Mouse (Mus musculus) T-helper 2 cell (primary cell): ENCODE measurements around the gene Vmp1.

Experiments
- in situ Hi-C: fragments of 300-600 bp; cut with MboI, MseI; formaldehyde crosslinking; loops from one replicate; pipeline ENCODE4 v1.15.1; 2025; ENCODE audit warnings: high pct_unique_total_duplicates

Gene Vmp1

DNA sequence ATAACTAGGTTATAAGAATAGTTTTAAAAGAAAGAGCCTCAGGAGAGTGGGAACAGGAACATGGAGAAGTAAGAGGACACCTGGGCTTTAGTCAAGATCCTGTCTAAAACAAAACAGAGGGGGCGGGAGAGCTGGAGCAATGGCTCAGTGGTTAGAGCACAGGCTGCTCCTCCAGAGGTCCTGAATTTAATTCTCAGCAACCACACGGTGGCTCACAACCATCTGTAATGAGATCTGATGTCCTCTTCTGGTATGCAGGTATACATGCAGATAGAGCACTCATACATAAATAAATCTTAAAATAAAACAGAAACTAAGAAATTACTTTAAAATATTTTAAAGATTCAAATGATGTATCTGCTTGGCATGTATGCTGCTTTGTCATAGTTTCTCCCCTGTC lies 111.0 kb downstream of the Vmp1 start:
- in situ Hi-C loops, result loop anchor here (10.0 to 25.0 kb wide), 3 partner anchors 440 to 1628 kb away; no protein-coding TSS in a partner anchor

DNA sequence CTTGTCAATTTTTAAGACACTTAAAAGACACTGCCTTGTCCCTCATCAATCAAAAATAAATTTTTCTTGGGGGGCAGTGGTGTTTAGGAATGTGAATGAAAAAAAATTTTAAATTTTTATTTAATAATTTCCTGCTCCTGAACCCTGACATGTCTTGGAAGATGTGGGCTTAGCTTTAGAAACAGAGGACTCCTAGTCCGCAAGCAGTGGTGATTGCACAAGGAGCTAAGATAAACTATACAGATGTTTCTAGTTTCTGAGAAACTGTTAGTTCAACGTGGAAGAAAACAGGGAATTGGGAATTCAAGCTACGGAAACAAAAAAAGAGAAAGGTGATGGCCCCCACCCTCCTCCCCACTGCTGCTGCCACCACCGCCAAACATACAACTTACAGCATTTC lies 111.8 kb downstream of the Vmp1 start:
- in situ Hi-C loops, result loop anchor here (10.0 to 25.0 kb wide), 3 partner anchors 440 to 1627 kb away; no protein-coding TSS in a partner anchor

DNA sequence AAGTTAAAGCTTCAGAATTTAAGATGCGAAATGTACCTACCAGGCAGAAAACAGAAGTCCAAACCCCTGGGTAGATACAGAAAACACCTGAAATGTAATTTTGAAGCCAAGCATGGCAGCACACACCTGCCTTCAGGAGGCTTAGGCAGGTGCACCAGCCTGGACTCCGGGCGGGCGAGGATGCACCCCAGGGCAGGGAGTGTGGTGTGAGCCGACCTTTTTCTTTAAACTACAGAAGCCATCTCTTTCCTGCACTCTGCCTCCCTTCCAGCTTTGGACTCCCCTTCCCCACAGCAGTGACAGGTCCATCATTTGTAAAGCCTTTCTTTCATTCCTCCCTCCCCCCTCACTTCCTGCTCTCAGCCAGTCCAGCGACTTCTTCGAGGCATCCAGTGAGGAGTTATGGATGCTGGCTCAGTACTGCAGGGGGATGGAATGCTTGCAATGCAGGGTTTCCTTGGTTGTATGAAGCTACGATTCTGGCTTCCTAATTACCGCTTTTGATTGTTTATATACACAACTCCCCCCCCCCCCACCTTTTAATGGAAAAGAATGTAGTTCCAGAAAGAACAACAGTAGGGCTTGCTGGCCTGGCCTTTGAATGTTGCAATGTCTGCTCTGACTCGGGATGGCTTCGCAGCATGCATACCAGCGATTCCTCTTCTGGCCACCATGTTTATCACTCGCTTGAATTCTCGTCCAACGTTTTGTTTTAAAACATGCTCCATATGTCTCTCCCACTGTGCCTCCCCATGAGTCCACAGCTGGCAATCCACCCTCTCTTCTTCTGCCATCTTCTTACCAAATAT lies 112.4 kb downstream of the Vmp1 start:
- in situ Hi-C loops, result loop anchor here (10.0 to 25.0 kb wide), 3 partner anchors 441 to 1626 kb away; no protein-coding TSS in a partner anchor

DNA sequence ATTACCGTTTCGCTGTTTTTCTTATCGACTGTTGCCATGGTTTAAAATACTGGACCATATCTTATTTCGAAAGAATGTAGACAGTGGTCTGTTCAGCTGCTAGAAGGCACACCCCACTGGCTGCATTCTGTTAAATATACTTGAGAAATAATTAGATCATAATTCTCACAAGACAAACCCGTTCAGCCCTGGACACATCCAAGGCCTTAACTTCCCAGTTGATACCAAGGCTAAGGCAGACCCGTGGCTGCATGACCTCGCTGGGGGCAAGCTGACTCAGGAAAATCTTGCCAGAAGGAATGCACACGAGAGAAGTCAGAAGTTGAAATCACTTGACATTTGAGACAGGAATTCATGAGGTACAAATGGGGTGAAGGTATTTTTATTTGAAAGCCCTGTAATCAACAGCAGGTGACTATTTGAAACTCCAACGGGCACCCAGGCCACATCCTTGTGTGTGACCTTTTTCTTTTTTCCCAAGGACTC lies 113.3 kb downstream of the Vmp1 start:
- in situ Hi-C loops, result loop anchor here (10.0 to 25.0 kb wide), 3 partner anchors 442 to 1626 kb away; no protein-coding TSS in a partner anchor

DNA sequence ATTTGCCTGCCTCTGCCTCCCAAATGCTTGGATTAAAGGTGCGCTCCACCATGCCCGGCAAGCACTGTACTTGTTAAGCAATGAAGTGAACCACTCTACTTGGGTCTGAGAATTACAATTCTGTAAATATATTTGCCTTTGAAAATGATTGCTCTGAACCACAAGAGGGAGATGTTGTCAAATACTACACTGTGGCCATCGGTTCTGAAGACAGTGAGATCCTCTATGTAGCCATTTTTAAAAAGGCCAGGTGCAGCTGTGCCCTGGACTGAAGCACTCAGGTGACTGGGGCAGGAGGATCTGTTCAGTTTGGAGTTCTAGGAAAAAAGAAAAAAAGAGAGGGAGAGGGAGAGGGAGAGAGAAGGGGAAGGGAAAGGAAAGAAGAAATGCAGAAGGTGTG lies 115.2 kb downstream of the Vmp1 start:
- in situ Hi-C loops, result loop anchor here (5.0 to 25.0 kb wide), 2 partner anchors 89 to 444 kb away; no protein-coding TSS in a partner anchor

DNA sequence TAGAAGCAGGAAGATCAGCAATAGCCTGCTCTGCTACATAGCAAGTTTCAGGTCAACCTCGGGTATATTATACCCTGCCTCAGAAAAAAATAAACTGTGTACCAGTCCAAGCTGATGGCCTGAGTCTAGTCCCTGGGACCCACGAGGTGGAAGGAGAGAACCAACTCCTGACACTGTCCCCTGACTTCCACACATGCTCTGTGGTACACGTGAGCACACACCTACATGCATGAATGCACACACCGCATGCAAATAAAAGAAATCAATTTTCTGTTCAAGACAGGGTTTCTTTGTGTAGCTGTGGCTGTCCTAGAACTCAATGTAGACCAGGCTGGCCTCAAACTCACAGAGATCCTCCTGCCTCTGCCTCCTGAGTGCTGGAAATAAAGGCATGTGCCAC lies 125.4 kb downstream of the Vmp1 start:
- in situ Hi-C loops, result loop anchor here (25.0 kb wide), 1 partner anchor 454 kb away; no protein-coding TSS in a partner anchor

DNA sequence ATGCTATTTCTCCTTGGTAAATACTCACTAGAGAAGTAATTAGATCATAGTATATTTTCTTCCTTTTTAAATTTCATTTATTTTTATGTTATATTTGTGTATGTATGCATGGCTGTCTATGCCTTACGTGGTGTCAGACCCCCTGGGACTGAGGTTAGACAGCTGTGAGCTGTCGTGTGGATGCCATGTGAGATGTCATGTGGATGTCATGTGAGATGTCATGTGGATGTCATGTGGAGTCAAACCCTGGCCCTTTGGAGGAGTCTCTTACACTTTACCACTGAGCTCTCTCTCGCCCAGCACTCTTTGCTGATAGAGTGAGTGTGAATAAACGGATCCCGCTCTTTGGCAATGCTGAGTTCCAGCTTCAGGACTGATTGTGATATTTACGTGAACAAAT lies 130.1 kb downstream of the Vmp1 start:
- in situ Hi-C loops, result loop anchor here (25.0 kb wide), 1 partner anchor 459 kb away; no protein-coding TSS in a partner anchor

DNA sequence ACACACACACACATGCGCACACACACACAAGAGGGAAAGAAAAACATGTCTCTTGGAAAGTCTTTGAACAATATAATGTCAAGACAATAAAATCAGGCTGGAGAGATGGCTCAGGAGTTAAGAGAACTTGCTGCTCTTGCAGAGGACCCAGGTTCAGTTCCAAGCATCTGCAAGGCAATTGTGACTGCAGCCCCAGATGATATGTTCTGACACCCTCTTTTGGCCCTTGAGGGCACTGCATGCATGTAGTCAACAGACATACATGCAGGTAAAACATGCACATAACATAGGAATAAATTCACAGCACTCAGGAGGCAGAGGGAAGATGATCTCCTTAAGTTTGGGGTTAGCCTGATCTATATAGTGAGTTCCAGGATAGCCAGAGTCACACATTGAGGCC lies 136.2 kb downstream of the Vmp1 start:
- in situ Hi-C loops, result no loop called here

DNA sequence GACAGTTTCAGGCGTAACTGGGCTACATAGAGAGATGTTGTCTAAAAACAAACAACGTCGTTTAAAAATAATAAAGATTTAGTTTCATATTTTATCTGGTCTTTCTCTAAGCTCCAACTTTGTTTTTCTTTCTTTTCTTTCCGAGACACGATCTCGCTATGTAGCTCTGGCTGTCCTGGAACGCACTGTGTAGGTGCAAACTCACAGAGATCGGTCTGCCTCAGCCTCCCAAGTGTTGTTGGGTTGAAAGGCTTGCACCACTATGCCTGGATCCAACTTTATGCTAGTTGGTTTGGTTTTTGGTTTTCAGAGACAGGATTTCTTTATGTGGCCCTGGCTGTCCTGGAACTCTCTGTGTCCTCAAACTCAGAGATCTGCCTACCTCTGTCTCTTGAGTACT lies 138.1 kb downstream of the Vmp1 start:
- in situ Hi-C loops, result no loop called here

DNA sequence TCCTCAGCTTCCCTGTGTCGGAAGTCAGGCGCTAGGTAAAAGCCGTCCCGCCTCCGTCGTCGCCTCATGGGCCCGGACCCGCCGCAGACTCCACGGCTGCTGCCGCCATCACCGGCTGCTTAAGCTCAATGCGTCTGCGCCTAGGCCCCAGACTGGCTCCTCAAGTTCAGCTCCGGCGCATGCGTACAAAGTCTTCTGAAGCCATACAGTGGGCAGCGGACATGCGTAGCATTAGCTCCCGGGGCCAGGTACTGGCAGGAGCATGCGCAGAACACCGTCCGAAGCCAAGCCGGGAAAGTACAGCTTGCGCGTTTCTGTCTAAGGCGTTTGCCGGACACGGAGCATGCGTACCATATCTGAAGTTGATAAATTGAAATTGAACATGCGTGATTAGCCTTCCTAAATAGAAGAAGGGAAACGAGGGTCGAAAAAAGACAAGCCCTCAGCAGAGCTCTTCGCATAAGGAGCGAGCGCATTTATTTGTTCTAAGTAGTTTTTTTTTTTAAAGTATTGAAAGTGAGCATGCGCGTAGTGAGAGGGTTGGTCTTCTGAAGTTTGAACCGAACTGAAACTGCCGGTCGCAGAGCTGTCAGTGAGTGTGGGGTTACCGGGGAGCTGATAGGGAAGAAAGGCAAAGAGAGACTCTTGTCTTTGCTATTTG lies 138.9 kb downstream of the Vmp1 start, which contains the start of the genes Rps6kb1 and Tubd1:
Gene Rps6kb1 (minus strand): TSS at position 167 of the 661 bp plus-strand sequence.
Gene Tubd1 (plus strand): TSS at position 353 of the 661 bp plus-strand sequence.
- in situ Hi-C loops, result no loop called here

DNA sequence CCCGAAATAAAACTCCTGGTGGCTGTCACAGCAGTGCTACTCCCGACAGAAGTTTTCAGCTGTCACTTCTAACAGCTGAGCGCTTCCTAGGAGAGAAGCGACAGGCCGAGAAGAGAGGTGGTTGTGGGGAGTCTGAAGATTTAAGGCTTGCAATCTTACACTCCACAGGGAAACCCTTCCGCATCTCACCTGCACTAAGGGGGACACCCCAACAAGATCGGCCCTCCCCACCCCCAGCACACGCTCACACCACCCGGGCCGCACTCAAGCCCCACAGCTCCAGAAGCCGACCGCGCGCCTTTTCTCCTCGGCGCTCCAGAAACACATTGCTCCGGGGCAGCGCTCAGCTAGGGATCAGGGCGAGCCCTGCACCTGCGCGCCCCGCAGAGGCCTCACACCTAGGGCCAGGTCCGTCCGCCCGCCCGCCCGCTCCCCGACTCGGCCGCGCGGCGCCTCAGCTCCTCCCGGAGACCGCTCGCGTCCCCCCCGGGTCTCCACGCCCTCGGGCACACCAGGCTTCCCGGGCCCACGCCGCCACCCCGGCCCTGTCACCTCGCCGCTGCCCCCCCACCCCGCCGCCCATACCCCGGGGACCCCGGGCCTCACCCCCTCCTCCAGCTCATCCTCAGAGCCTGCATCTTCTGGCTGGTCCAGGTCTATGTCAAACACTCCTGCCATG lies 139.5 kb downstream of the Vmp1 start:
- in situ Hi-C loops, result no loop called here

DNA sequence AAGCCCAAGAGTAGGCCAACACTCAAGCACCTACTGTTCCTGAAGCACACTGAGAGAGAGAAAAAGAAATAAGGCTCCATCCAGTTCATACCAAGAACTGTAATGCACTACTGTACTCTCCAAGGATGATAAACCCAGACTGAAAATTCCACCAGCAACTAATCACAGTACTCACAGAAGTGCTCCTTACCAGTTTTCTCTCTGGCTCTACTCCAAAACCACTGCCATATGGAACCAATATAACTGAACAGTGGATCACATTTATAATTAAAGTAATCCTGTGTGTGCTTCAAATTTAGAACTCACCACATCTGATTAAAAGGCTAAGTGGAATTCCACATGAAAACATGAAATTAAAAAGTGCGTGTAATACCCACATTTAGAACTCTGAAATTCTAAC lies 140.8 kb downstream of the Vmp1 start:
- in situ Hi-C loops, result no loop called here

DNA sequence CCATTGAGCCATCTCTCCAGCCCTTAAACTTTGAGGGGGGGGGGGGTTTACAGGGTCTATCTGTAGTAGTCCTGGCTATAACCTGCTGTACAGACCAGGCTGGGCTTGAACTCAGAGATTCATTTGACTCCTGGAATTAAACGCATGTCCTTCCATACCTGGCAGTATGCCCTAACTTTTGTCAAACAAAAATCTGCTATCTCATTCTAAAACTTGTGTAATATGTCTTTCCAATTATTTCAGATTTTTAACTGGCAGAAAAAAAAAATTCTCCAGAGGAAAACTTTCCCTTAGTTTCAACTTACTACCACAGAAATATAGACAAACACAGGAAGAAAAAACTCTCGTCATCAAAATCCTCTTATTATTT lies 143.2 kb downstream of the Vmp1 start:
- in situ Hi-C loops, result no loop called here

DNA sequence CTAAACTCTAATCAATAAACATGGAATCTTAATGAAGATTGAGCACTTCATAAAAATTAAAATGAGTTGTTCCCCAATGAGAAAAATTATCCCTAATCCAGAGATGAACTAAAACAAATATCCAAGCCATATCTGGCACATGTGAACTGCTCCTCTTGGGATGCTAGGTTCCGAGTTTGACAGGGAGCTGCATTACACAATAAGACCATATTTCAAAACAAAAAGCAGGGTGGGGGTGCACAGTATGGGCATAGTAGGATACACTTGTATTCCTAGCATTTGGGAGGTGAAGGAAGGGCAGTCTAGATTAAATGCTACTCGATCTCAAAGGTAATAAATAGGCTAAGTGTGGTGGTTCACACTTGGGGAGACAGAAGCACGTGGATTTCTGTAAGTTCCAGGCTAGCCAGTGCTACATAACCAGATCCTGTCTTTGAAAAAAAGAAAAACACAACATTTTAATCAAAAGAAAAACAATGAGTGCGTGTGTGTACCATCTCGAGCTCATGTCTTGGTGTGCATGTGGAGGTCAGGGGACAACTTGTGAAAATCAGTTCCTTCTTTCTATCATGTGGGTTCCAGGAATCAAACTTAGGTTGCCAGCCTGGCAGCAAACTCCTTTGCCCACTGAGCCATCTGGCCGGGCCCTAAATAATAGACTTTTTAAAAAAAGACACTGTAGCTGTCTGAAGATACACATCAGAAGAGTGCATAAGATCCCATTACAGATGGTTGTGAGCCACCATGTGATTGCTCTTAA lies 143.7 kb downstream of the Vmp1 start:
- in situ Hi-C loops, result no loop called here

DNA sequence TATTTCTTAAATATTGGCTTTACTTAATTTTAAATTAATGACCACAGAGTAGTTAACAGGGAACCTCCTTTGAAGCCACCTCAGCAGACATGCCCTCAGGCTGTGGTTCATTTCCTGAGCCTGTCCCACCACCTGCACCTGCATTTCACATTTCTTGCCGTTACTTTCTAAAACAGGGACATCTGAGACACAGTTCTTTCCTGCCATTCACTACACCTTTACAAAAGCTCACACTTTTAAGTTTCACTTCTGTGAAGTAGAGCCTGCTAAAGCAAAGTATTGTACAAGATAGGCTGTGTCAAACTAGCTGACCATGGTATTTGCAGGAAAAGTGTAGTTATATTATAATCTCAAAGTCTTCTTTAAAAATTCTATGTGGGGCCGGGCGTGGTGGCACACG lies 144.8 kb downstream of the Vmp1 start:
- in situ Hi-C loops, result no loop called here

DNA sequence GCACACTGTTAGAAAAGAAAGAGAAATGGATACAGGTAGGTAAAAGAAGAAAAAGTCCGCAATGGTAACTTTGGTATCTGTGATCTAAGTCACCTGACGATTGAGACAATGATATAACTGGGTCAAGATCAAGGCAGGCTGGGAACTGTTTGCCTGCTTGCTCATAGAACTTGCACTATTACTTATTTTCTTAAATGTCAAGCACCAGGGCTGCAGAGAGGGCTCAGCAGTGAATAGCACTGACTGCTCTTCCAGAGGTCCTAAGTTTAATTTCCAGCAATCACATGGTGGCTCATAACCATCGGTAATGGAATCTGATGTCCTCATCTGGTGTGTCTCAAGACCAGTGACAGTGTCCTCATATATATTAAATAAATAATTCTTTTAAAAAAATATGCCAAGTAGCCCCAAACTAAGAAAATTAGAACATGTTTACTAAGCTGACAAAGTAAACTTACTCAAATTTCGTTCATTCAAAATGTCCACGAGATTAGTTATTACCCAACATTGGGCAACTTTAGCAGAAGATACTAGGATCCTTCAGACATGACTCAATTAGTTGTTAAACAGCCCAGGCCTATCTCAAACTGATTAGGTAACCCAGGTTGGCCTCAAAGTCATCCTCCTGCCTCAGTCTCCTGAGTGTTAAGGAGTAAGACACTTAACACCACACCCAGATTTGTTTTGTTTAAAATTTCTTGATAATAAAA lies 149.3 kb downstream of the Vmp1 start:
- in situ Hi-C loops, result no loop called here
